Mouse (Mus musculus) heart, postnatal 36 days (tissue): ENCODE measurements around the gene Rgsl1. TPM values are rescaled to one million over a fixed set of nuclear protein-coding genes. Genes with fewer than 3 reads are reported as not detected.
"Not testable (repeated sequence)": the region's sequence is repeated elsewhere in the genome, so short reads cannot be mapped to it uniquely, and the experiment has no call there.

ENCODE experiments used
- DNase-seq, 2 experiments: peaks; one replicate each; pipeline ENCODE4 v3.0.0; 2021 to 2022
- intact Hi-C: fragments of 180-260 bp; cut with DNase I; formaldehyde crosslinking; loops from one replicate; pipeline ENCODE4 v1.15.1; 2025
- total RNA-seq, 2 experiments: library from RNA; stranded (reverse); gene quantifications; 2 replicates each; pipeline ENCODE4 v1.2.3; 2021

Gene Rgsl1
- total RNA-seq, 2 experiments from 2014 or later: not detected

- intact Hi-C loops: no loop called here
Measured at GRCm38 (mm10) chr1:153778205-153778604, 65.7 kb downstream of the Rgsl1 start.

GRCm38 (mm10) chr1:153776257-153776656 is 67.7 kb downstream of the Rgsl1 start:
- intact Hi-C loops: no loop called here
- DNase-seq: no peak

More at GRCm38 (mm10) chr1:153778205-153778604, 65.7 kb downstream of the Rgsl1 start:
- DNase-seq: no peak

- no peak for DNase-seq
- intact Hi-C loops: no loop called here
Measured at GRCm38 (mm10) chr1:153775174-153775573, 68.8 kb downstream of the Rgsl1 start.

DNA sequence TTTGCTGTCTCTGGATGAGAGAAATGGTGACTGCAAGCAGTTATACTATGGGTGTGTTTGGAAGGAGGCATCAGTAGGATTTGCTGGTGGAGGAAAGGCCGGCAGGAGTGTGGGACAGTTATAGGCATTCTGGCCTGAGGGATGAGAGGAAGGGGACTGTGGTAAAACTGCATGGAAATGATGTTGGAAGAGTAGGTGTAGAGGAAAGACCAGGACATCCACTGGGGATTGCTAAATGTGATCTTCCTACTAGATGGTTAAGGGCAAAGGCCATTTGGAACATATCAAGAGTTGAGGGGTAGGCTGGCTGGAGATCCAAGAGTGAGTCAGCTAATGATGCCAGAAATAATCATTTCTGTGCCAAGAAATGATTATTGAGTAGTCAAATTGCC is 73.2 kb downstream of the Rgsl1 start:
- intact Hi-C loops: no loop called here
- DNase-seq: no peak

DNA sequence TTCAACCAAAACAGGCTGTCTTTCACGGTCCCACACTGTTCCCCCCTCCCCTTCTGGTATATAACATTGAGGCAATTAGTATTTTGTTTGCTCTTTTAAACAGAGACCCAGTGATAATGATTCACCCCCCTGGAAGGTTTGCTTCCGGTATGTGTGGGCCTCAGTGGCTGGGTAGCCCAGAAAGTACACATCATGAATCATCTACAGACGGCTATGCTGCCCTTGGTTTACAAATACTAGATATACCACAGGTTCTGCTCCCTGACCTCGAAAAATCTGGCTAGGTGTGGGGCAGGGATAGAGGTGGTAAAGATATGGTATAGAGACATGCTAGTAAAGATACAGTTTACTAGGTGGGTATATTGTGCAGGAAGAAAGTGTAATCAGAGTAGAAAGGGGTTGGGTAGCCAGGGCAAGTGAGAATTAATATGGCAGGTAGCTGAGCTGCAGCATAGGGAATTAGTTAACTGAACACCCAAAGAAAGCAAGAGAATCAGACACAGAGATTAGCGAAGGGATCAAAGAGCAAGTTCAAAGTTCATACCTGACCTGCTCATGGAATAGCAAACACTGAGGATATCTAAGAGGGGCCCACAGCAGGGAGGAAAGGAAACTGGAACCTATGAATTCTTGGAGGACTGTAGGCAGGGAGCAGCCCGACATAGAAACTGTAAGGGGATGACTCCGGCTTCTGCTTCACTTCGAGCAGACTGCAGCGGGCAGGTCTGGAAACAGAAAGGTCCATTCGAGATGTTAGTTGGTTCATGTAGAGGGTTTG is 73.8 kb downstream of the Rgsl1 start:
- DNase-seq: no peak
- intact Hi-C loops: no loop called here

GRCm38 (mm10) chr1:153769571-153769970 is 74.4 kb downstream of the Rgsl1 start:
- intact Hi-C loops, DNase-seq: not testable (repeated sequence)

- intact Hi-C loops: no loop called here
- no peak for DNase-seq
Measured at GRCm38 (mm10) chr1:153768465-153768864, 75.5 kb downstream of the Rgsl1 start.

- intact Hi-C loops: no loop called here
- DNase-seq: no peak
Measured at GRCm38 (mm10) chr1:153767281-153767680, 76.7 kb downstream of the Rgsl1 start.

- intact Hi-C loops: no loop called here
Measured at GRCm38 (mm10) chr1:153766298-153766697, 77.6 kb downstream of the Rgsl1 start.

DNA sequence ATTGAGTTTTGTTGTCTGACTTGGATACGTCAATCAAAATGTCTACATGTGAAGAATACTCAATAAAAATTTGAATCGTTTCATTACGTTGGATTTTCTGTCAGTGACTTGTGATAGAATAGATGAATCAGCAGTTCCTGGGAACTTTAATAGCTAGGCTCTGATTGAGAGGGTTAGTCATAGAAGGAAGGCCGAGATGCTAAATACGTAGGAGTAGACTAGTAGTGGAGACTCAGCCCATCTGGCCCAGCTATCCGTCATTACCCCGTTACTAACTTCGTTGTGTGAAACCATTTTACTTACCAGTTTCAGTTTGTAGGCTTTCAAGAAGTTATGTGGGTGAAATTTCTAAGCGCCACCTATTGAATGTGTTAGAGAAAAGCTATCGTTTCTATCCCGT is 79.8 kb downstream of the Rgsl1 start:
- intact Hi-C loops: no loop called here
- DNase-seq: no peak

More at GRCm38 (mm10) chr1:153766298-153766697, 77.6 kb downstream of the Rgsl1 start:
- DNase-seq: no peak

DNA sequence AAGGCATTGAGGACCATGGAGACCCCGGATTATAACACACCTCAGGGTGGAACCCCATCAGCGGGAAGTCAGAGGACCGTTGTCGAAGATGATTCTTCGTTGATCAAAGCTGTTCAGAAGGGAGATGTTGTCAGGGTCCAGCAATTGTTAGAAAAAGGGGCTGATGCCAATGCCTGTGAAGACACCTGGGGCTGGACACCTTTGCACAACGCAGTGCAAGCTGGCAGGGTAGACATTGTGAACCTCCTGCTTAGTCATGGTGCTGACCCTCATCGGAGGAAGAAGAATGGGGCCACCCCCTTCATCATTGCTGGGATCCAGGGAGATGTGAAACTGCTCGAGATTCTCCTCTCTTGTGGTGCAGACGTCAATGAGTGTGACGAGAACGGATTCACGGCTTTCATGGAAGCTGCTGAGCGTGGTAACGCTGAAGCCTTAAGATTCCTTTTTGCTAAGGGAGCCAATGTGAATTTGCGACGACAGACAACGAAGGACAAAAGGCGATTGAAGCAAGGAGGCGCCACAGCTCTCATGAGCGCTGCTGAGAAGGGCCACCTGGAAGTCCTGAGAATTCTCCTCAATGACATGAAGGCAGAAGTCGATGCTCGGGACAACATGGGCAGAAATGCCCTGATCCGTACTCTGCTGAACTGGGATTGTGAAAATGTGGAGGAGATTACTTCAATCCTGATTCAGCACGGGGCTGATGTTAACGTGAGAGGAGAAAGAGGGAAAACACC is 90.0 kb downstream of the Rgsl1 start:
- intact Hi-C loops: loop anchor here (5.0 kb wide), 1 partner anchor 53 kb away; no protein-coding TSS in a partner anchor
- DNase-seq: no peak

DNA sequence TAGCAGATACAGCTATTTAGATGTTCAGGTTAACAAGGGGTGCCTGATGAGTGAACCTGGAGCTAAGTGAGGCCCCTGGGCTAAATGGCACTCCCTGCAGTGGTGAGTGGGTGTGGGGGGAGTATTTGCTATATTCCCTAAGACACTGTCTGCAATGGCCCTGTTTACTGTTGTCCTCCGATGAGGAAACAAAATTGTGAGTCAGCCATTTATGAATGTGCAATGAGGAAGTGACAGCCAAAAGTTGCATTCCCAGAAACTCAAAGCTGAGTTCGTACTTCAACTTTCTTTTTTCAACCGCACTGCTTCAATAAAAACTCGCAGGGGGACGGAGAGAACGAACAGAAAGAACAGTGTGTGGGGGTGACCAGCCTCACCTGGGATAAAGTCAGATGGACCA is 91.4 kb downstream of the Rgsl1 start:
- peak in 1 of 2 experiments; percentile 34 for DNase-seq
- intact Hi-C loops: loop anchor here (5.0 kb wide), 1 partner anchor 55 kb away; no protein-coding TSS in a partner anchor

- intact Hi-C loops: loop anchor here (5.0 kb wide), 1 partner anchor 55 kb away; no protein-coding TSS in a partner anchor
- peak; percentile 43 to 58 for DNase-seq
Measured at GRCm38 (mm10) chr1:153751763-153752301, 92.1 kb downstream of the Rgsl1 start.

DNA sequence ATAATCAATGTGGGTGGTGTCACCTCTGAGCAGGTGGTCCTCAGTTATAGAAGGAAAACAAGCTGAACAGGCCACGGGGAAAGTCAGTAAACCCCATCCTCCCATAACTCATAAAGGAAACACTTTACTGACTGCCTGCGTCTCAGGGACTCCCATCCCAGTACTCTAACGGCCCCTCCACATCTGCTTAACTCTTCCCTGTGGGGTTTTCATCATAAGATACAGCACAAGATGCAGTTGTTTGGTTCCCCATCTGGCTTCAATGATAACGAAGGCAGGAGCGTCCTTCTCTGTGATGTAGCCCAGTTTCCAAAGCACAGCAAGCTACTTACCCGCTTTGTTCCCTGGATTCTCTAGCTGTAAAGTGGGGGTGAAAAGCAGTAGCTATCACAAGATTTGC is 93.9 kb downstream of the Rgsl1 start:
- no peak for DNase-seq
- intact Hi-C loops: loop anchor here (5.0 kb wide), 1 partner anchor 57 kb away; no protein-coding TSS in a partner anchor

GRCm38 (mm10) chr1:153749211-153749801 is 94.6 kb downstream of the Rgsl1 start, which contains the start of gene Rnasel:
Gene Rnasel (plus strand): TSS chr1:153749426.
- intact Hi-C loops: loop anchor here (5.0 kb wide), 1 partner anchor 262 kb away; the partner anchor contains the start of gene Dhx9
- peak; percentile 73 to 82 for DNase-seq

DNA sequence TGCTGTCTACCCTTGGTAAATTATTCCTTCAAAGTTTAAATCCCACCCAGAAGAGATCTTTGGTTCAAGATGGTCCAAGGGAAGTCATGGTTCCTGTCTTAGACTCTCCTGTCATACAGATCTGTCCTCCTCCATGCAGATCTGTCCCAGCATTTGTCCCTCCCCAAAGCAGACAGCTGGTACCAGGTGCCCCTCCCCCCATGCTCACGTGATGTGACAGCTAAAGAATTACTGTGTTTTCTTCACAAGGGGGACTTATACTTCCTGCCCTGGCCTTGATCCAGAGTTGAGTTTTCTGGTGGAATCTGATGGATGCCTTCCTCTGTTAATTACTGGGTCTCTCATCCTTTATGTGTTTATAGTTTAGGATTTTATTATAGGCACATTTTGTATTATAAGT is 95.4 kb downstream of the Rgsl1 start:
- peak in 1 of 2 experiments; percentile 33 for DNase-seq
- intact Hi-C loops: loop anchor here (5.0 kb wide), 1 partner anchor 261 kb away; the partner anchor contains the start of gene Dhx9

DNA sequence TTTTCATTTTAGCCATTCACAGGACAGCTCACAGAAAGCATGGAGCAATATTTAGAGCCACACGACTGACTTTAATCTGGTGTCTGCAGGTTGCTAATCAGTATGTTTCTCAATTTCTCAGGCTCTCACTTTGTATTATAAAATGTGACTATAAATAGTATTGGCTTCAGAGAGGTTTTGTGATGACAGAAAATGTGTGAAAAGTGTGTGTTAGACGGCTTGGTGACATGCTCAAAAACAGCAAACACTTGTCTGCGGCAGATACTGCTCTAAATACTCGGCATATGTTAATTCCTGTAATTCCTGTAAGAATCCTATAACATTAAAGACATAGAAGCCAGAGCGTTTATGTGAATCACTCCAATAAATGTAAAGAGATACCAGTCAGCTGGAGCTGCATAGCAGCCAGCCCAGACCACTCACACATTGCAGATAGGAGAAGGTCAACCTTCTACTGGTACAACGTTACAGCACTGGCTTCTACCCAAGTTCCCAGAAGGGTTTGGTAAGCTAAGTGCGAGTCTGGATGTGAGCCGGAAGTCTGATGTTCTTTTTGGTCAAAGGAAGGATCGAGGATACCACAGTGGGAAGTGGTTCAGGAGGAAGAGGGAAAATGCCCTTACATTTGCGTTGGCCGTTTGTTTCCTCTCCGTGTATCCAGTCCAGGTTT is 95.9 kb downstream of the Rgsl1 start:
- intact Hi-C loops: loop anchor here (5.0 kb wide), 1 partner anchor 261 kb away; the partner anchor contains the start of gene Dhx9
- no peak for DNase-seq

GRCm38 (mm10) chr1:153746728-153747127 is 97.2 kb downstream of the Rgsl1 start:
- intact Hi-C loops: loop anchor here (1.0 to 5.0 kb wide), 2 partner anchors 189 to 259 kb away; partner anchors contain the start of gene Dhx9
- peak; percentile 76 to 77 for DNase-seq

GRCm38 (mm10) chr1:153746119-153746670 is 97.7 kb downstream of the Rgsl1 start:
- intact Hi-C loops: loop anchor here (1.0 to 5.0 kb wide), 2 partner anchors 189 to 259 kb away; partner anchors contain the start of gene Dhx9

More at GRCm38 (mm10) chr1:153746119-153746670, 97.7 kb downstream of the Rgsl1 start:
- no peak for DNase-seq
